Mouse (Mus musculus) frontal cortex, adult 2 months (tissue): ENCODE data around the gene Slco4a1. TPM values are rescaled to one million over a fixed set of nuclear protein-coding genes. Genes with fewer than 3 reads are reported as not detected.
A peak's percentile ranks its signal among the peaks of the same experiment; 100 is the strongest.

ENCODE experiments used
- DNase-seq, 2 experiments: peaks; one replicate each; pipeline ENCODE4 v3.0.0; 2022; ENCODE audit warnings: low spot score in 1 of 2; ENCODE audit errors: extremely low spot score in 1 of 2
- polyA plus RNA-seq: library from polyadenylated mRNA; depleted of rRNA; stranded (reverse); fragments of >200 nt; gene quantifications from 2 replicates; pipeline ENCODE4 v1.2.3, GENCODE M21; 2012

Slco4a1 gene
- polyA plus RNA-seq, 1 experiment: 3.1 TPM

- DNase-seq: no peak
Measured at GRCm38 (mm10) chr2:180444957-180445785, 10.9 kb upstream of the Slco4a1 start.

DNA sequence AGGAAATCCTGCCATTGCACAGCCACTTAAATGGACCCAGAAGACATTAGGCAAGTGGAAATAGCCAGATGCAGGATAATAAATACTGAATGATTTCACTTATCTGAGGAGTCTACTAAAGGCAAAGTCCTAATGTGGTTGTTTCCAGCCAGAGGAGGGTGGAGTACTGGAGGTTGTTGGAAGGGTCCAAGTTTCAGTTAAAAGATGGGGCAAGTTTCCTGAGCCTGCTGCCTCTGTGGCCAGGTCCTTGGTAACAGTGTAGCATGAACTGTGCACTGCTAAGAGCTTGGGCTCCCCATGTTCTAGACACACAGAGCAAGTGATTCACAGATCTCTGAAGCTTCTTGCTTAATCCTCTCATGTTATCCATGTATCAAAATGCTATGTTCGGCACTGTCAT lies 10.1 kb upstream of the Slco4a1 start:
- no peak for DNase-seq

DNA sequence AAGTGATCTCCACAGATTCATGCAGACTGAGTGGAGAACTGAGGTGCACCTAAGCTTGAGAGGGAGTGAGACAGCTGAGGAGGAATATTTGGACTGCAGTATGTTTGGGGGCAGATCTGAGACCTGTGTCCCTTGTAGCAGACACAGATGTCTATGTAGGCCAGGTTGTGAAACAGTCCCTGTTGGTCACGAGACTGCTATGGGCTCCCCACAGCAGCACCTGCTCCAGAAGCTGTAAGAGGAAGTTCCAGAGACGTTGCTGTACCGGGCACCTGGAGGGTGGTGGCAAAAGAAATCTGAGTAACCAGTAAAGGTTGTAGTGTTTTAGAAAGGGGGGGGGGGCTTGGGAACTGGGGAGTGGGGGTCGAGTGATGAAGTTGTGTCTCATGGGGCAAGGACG lies 7.0 kb upstream of the Slco4a1 start:
- no peak for DNase-seq

- DNase-seq: no peak
Measured at GRCm38 (mm10) chr2:180450529-180450928, 5.5 kb upstream of the Slco4a1 start.

- no peak for DNase-seq
Measured at GRCm38 (mm10) chr2:180456705-180457104, 660 bp downstream of the Slco4a1 start.

- no peak for DNase-seq
Measured at GRCm38 (mm10) chr2:180457680-180458079, 1.6 kb downstream of the Slco4a1 start.

GRCm38 (mm10) chr2:180459437-180459836 lies 3.4 kb downstream of the Slco4a1 start:
- no peak for DNase-seq

DNA sequence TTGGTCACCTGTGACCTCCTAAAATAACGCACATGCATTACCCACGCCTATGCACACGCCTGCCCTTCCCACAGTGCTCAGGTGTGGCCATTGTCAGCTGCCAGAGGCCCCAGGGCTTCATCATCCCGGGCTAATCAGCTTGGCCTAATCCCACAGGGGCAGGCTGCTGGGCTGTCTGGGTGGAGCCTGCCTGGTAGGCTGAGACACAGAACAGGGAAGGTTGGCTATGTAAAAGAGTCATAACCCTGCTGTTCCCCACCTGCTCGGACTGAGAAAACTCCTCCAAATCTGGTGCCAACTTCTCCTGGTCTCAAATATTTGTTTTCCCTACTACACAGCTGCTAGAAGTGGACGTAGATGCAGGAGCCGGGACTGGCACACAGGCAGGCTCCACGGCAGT lies 4.8 kb downstream of the Slco4a1 start:
- no peak for DNase-seq

DNA sequence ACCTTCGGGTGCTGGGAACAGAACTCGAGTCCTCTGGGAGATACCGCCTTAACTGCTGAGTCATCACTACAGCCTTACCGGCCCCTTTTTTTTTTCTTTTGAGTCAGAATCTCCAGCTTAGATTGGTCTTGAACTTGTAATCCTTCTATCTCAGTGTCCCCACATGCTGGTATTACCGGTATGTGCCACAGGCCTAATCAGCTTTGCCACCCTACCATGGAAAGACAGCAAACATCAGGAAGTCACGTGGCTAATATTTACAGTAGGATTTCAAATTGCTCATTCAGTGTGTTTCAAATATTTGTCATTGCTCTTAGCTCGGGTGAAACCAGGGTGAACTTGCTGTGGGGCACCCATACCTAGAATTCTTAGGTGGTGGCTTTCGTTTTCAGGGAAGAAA lies 6.5 kb downstream of the Slco4a1 start:
- DNase-seq: no peak

GRCm38 (mm10) chr2:180466505-180466904 lies 10.5 kb downstream of the Slco4a1 start:
- DNase-seq: no peak

DNA sequence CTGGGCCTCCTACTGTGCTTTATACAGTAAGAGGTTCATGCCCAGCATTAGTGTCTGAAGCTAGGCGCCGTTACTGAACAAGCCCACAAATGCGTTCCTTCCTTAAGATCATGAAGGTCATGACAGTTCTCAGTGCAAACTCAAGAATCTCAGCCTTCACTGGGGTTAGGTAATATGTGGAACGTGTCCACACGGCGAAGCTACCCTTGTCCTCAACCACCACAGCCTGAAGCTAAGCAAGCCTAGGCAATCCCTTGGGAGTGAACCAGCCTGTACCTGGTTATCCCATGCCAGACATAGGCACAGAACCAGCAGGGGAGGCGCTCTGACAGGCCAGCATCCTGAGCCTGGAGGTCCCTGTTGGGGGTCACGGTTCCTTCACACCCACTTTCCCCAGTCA lies 12.8 kb downstream of the Slco4a1 start:
- DNase-seq: no peak

DNA sequence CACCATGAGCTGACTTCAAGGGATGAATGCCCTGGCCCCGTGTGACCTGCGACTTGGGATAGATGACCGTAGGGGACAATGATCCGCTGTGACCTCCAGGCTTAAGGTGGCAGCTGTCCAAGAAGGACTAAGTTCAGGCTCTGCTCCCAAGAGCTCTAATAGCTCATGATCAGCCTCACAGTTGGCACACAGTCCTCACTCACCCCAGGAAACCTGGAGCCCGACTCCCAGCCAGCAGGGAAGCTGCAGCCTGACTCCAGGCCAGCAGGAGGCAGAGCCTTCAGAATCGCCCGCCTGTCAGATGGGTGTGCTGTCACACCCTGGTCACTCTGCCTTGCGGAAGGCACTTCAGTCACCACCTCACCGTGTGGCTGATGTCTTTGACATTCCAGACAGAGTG lies 13.7 kb downstream of the Slco4a1 start:
- no peak for DNase-seq

DNA sequence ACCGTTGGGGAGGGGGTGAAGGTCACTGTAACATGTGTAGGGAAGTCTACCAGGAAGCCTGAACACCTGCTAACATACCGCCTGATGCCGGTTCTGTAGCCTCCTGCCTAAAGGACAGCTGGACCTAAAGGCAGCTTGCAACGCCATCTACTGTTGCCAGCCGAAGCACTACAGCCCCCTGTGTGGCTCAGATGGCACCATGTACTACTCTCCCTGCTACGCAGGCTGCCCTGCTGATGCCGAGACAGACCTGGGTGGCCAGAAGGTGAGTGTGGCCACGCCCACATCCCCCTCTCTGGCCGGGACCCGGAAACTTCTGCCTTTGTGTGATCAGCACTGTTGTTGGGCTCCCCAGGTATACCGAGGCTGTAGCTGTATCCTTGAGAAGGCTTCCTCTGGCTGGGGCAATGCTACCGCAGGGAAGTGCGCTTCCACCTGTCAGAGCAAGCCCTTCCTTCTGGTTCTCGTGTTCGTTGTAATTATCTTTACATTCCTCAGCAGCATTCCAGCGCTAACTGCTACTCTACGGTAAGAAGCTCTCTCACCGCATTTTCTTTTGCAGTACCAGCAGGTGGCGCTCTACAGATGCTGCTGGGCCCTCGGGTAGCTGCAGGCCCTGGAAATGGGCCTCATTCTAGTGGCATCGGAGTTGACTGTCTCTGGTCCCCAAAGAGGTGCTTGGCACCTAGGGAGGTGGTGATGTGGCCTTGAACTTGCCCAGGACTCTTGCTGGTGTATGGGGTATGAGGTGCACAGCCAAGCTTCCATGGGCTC lies 16.4 kb downstream of the Slco4a1 start:
- peak in 1 of 2 experiments; percentile 26 for DNase-seq

DNA sequence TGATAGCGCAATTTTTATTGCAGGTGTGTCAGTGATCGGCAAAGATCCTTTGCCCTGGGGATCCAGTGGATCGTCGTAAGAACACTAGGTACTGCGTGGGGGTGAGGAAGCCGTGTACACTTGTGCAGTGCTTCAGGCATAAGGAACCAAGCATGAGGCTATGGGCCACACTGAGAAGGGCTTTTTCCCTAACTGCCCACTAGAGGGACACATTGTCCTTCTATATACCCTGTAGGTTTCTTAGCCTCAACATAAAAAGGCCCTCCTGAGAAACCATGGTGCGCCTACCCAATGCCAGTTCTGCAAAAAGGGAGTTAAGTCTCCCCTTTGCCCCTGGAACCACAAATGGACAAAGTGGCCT lies 17.0 kb downstream of the Slco4a1 start:
- peak; percentile 77 to 87 for DNase-seq

GRCm38 (mm10) chr2:180474864-180475263 lies 18.8 kb downstream of the Slco4a1 start:
- DNase-seq: no peak

DNA sequence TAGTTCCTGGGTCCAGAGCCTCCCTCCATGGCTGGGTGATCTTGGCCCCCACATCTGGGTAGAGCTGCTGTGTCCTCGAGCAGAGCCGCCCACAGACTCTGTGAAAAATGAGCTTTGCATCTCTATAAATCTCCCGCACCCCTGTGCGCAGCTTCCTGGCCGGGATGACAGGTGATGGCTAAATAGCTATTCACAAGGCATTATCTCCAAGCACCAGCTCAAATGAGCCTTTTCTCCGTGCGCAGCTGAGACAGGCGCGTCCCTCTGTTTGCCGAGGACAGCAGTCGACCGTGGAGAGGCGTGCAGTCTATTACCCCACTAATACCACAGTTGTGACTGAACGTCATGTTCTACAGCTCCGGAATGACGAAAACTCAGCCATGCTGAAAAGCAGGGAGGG lies 26.2 kb downstream of the Slco4a1 start:
- no peak for DNase-seq

DNA sequence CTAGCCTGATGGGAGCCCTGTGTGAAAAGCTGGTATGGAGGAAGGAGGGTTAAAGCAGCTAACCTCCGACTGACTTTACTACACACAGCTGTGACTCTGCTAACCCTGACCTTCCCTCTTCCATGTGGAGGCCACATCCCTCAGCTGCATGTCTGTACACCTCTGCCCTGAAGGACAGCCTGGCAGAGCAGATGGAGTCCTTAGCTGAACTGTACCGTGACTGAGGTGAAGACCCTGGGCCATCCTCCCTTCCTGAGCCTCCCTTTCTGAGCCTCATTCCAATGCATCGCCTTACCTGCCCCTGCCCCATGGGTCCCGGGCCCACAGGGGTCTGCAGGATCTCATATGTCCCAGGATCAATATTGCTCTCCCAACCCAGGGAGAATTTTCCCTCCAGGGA lies 28.8 kb downstream of the Slco4a1 start:
- DNase-seq: no peak

DNA sequence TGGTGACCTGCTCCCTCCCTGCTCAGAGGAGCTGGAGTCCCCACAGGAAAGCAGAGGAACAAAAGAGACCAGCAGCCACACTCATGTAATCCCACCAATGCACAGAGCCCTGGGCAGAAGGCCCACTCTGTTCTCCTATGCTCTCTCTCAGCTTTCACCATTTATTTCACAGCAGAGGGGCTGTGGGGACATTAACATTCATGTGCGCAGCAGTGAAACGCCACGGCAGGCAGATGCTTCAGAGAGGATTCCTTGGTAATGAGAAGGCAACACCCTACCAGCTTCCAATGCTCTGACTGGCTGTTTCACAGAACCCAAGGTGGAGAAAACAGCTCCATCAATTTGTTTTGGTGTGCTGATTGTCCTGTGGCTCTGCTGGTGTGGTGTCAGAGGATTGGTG lies 29.3 kb downstream of the Slco4a1 start:
- no peak for DNase-seq

DNA sequence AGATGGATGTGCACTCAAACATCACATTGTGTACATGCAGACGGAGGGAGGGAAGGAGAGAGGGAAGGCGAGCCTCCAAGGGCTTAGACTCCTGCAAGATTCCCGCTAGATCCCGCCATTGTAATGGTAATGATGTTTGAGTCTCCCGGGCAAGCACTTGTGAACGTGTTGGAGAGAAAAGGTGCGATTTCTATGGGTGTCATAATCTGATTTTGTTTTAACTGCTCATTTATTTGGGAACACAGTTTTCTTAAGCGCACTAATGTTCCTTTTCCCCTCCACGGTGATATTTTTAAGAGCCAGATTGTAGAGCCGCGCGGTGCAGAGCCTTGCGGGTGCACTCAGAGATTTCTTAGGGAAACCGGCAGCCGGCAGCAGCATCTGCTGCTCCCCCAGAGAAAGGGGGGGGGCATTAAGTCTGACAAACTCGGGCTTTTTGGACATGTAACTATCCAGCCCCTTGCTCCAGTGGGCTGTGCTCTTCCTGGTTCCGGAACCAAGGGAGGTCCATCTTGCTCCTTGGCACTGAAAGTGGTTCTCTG lies 32.2 kb downstream of the Slco4a1 start:
- DNase-seq: peak in 1 of 2 experiments; percentile 37

- peak; percentile 70 to 71 for DNase-seq
Measured at GRCm38 (mm10) chr2:180495906-180496305, 39.9 kb downstream of the Slco4a1 start.

DNA sequence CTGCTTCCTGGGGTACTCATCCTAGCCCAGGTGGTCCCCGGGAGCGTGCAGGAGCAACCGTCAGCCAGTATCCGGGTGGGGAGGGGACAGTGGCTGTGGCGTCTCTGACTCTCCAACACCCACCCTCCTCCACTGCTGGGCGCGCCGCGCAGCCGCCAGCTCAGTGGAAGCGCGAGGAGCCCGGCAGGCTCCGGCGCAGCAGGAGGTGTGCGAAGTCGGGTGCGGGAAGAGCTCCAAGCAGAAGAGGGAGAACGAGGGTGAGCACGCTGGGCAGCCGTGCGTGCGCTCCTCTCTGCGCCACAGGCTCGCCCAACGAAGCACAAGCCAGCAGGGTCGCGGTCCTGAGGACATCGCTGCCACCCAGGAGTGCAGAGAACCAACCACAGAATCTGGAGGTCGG lies 43.7 kb downstream of the Slco4a1 start, which contains the start of gene Ntsr1:
TSS of gene Ntsr1 (plus strand) at position 236 of the 400 bp plus-strand sequence.
- DNase-seq: peak in 1 of 2 experiments; percentile 59

DNA sequence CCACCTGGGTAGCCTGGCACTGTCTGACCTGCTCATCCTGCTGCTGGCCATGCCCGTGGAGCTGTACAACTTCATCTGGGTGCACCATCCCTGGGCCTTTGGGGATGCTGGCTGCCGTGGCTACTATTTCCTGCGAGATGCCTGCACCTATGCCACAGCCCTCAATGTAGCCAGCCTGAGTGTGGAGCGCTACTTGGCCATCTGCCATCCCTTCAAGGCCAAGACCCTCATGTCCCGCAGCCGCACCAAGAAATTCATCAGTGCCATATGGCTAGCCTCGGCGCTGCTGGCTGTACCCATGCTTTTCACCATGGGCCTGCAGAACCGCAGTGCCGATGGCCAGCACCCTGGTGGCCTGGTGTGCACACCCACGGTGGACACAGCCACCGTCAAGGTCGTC lies 44.7 kb downstream of the Slco4a1 start:
- no peak for DNase-seq
